Mouse (Mus musculus) C2C12 (cell line): ENCODE results near the gene Palld.

Source experiments
- CTCF ChIP-seq: IDR thresholded peaks from one replicate; pipeline ENCODE4 v1.5.1; 2011; ENCODE audit not compliant: control insufficient read depth, insufficient read depth, insufficient read length
- MAX ChIP-seq: IDR thresholded peaks from one replicate; pipeline ENCODE4 v1.6.1; 2011; ENCODE audit warnings: mild to moderate bottlenecking, control low read depth
- MYOD1 ChIP-seq: IDR thresholded peaks from one replicate; pipeline ENCODE4 v1.6.1; 2011; ENCODE audit warnings: low read depth; ENCODE audit not compliant: control insufficient read depth, insufficient read length
- MYOG ChIP-seq: IDR thresholded peaks from one replicate; pipeline ENCODE4 v1.6.1; 2011; ENCODE audit not compliant: control insufficient read depth, insufficient read length; ENCODE audit errors: extremely low read depth
- USF1 ChIP-seq: IDR thresholded peaks from one replicate; pipeline ENCODE4 v1.6.1; 2011; ENCODE audit warnings: low read depth, mild to moderate bottlenecking, control low read depth, moderate library complexity

DNA sequence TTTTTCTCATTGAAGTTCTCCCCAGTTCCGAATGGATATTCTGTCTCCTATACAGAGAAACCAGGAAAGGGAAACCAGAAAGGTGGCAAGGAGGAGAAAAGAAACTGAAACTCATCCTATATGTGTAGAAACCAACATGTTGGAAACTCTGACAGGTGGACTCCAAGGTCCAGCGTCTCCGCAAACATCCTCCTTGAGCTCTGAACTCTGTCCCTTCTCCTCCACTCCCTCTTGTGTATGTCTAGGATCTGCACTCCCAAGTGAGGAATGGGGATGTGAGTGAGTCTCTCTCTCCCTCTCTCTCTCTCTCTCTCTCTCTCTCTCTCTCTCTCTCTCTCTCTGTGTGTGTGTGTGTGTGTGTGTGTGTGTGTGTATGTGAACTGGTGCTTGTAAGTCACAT is 6.8 kb upstream of the Palld start:
- TF ChIP-seq USF1 (no peak), CTCF (no peak), MYOD1 (no peak), MYOG (no peak), MAX (no peak)
